8 mouse cellular contexts compared by ENCODE assay signal in the genomic region with DNA sequence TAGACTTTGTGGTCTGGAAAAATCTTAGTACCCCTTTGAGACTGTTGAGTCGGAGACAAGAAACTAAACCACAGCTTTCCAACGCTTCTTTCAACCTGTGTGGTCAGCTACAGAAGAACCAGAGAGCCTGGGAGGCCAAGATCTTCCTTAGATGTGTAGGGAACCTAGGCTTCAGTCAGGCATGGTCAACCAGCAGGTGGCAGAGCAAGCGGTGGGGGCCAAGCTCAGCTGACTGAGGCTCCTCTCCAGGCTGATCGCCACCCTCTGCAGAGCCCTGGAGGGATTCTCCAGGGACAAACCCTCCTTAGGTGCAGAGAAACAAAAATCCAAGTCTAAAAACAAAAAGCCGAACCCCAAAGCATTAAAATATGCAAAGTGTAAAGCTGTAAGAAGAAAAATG. TPM values are rescaled to one million over a fixed set of nuclear protein-coding genes. Genes with fewer than 3 reads are reported as not detected.
DNase-seq lines count a peak whose midpoint lies in the region; ATAC-seq and TF ChIP-seq lines count a peak whose summit lies in the region.

No protein-coding gene starts in this region.

- H3K4me3 ChIP-seq in heart, adult 2 months: no peak overlapping the region
- H3K4me3 ChIP-seq in heart, embryonic 12.5 days: no peak overlapping the region
- H3K4me3 ChIP-seq in C2C12 (ENCODE audit: insufficient read depth, poor library complexity, severe bottlenecking): no peak overlapping the region
- H3K4me3 ChIP-seq in hindbrain, embryonic 12.5 days: no peak overlapping the region

- H3K27me3 ChIP-seq in heart, adult 2 months (ENCODE audit: control insufficient read depth, insufficient read depth, low read length): no peaks in the 10 kb centered on the region
- H3K27me3 ChIP-seq in heart, embryonic 12.5 days (replicated peaks): no peaks in the 10 kb centered on the region
- no peaks in the 10 kb centered on the region for H3K27me3 ChIP-seq in C2C12 (ENCODE audit: control insufficient read depth, insufficient read depth, insufficient read length)
- no peaks in the 10 kb centered on the region for H3K27me3 ChIP-seq in hindbrain, embryonic 12.5 days

- no peak overlapping the region for H3K4me2 ChIP-seq in heart, embryonic 12.5 days
- H3K4me2 ChIP-seq in hindbrain, embryonic 12.5 days (replicated peaks): no peak overlapping the region

- DNase-seq in heart, adult 2 months: peak; percentile 65 to 73
- peak; percentile 82 to 86 for DNase-seq in adrenal gland, postnatal 36 days
- peak; percentile 68 to 86 for DNase-seq in kidney, postnatal 36 days
- DNase-seq in spleen, postnatal 36 days (ENCODE audit: low spot score in 2 of 2): peak; percentile 57 to 60
- DNase-seq in ovary, postnatal 10 days (ENCODE audit: low spot score): no peak

- H3K4me1 ChIP-seq in heart, adult 2 months (ENCODE audit: control insufficient read depth, insufficient read depth, low read length): peaks cover 1% of the 10 kb centered on the region
- peaks cover 7% of the 10 kb centered on the region for H3K4me1 ChIP-seq in heart, embryonic 12.5 days (replicated peaks)
- no peaks in the 10 kb centered on the region for H3K4me1 ChIP-seq in hindbrain, embryonic 12.5 days

- TF ChIP-seq CTCF in heart, adult 2 months (IDR thresholded peaks at IDR 0.05): peak; percentile 84
- TF ChIP-seq CTCF in C2C12 (IDR thresholded peaks at IDR 0.05; ENCODE audit: control insufficient read depth, insufficient read depth, insufficient read length): peak; percentile 84

- TF ChIP-seq POLR2A in heart, adult 2 months (IDR thresholded peaks at IDR 0.05; ENCODE audit: insufficient read depth, low read depth, low read length): no peak

- no peaks in the 10 kb centered on the region for H3K79me2 ChIP-seq in heart, adult 2 months (replicated peaks; ENCODE audit: control insufficient read depth, insufficient read depth, low read length)
- no peaks in the 10 kb centered on the region for H3K79me2 ChIP-seq in C2C12 (ENCODE audit: control insufficient read depth, insufficient read depth)

- no peaks in the 10 kb centered on the region for H3K79me3 ChIP-seq in C2C12 (ENCODE audit: low read depth)

- no peak overlapping the region for H3K9ac ChIP-seq in heart, adult 2 months (ENCODE audit: low read depth, low read length)
- no peak overlapping the region for H3K9ac ChIP-seq in heart, embryonic 12.5 days
- H3K9ac ChIP-seq in hindbrain, embryonic 12.5 days: no peak overlapping the region

- ATAC-seq in heart, embryonic 12.5 days (ENCODE audit: insufficient number of reproducible peaks, low FRiP score): no peak
- no peak for ATAC-seq in hindbrain, embryonic 12.5 days (ENCODE audit: low FRiP score)

- H3K9me3 ChIP-seq in heart, embryonic 12.5 days (replicated peaks): no peaks in the 10 kb centered on the region
- H3K9me3 ChIP-seq in hindbrain, embryonic 12.5 days (replicated peaks): no peaks in the 10 kb centered on the region

- TF ChIP-seq EP300 in heart, adult 2 months (IDR thresholded peaks at IDR 0.05; ENCODE audit: insufficient read depth, low read depth, low read length): peak; percentile 48; the same call in 1 of the 2 replicates

- intact Hi-C loops in heart, adult 2 months (cut with DNase I): loop anchor here (1.0 kb wide), 1 partner anchor 41 kb away; no protein-coding TSS in a partner anchor

- H3K36me3 ChIP-seq in heart, adult 2 months (ENCODE audit: control insufficient read depth, insufficient read depth, low read length): no peaks in the 10 kb centered on the region
- H3K36me3 ChIP-seq in heart, embryonic 12.5 days: peaks cover 18% of the 10 kb centered on the region
- H3K36me3 ChIP-seq in C2C12 (ENCODE audit: control insufficient read depth, insufficient read depth): no peaks in the 10 kb centered on the region
- no peaks in the 10 kb centered on the region for H3K36me3 ChIP-seq in hindbrain, embryonic 12.5 days

- 51% methylated on average over 5 of the region's 5 CpGs for WGBS in heart, adult 2 months
- 38% methylated on average over 5 of the region's 5 CpGs for WGBS in heart, embryonic 12.5 days
- WGBS in hindbrain, embryonic 12.5 days: 62% methylated on average over 5 of the region's 5 CpGs

- H3ac ChIP-seq in C2C12 (ENCODE audit: control insufficient read depth, insufficient read length, low read depth): no peak overlapping the region

- H3K27ac ChIP-seq in heart, adult 2 months: no peak overlapping the region
- H3K27ac ChIP-seq in heart, embryonic 12.5 days (ENCODE audit: poor library complexity, severe bottlenecking): no peak overlapping the region
- H3K27ac ChIP-seq in hindbrain, embryonic 12.5 days: no peak overlapping the region

TF ChIP-seq in C2C12, 6 proteins besides CTCF, POLR2A, EP300 and RAD21:
- TF ChIP-seq CEBPB (IDR thresholded peaks at IDR 0.05; ENCODE audit: low read depth) (no peak), USF1 (IDR thresholded peaks at IDR 0.05; ENCODE audit: low read depth) (no peak), FOSL1 (IDR thresholded peaks at IDR 0.05; ENCODE audit: insufficient read depth, low read length, poor library complexity, severe bottlenecking) (no peak), MAX (IDR thresholded peaks at IDR 0.05) (no peak), MYOG (IDR thresholded peaks at IDR 0.05; ENCODE audit: control insufficient read depth, extremely low read depth, insufficient read length) (no peak), MYOD1 (IDR thresholded peaks at IDR 0.05; ENCODE audit: control insufficient read depth, insufficient read length, low read depth) (no peak)
TF ChIP-seq in C2C12: peak in this region for 0.

RNA-seq across cellular contexts. Expression of a gene that starts 13.4 kb away (rescaled TPM):
- total RNA-seq in heart, adult 2 months (2021): 100 to 1,000 TPM; 205 to 213 TPM
- 136 and 193 TPM in 2 replicates for polyA plus RNA-seq in heart, adult 2 months (2012; rRNA removed)
- 335 and 339 TPM in 2 replicates for polyA plus RNA-seq in heart, embryonic 12.5 days (2016; fragmentation: Nextera tagmentation; extraction: Ambion mirVana)
- polyA plus RNA-seq in C2C12 (2012; fragmentation: generic; extraction: Trizol): 628 TPM
- 100 to 1,000 TPM; 114 to 115 TPM for total RNA-seq in adrenal gland, postnatal 36 days (2021)
- 121 and 140 TPM in 2 replicates for polyA plus RNA-seq in hindbrain, embryonic 12.5 days (2016; fragmentation: Nextera tagmentation; extraction: Ambion mirVana)

RNA-seq across cellular contexts. Expression of a gene that starts 31.3 kb away (rescaled TPM):
- 1 to 10 TPM; 6.5 to 9.7 TPM for total RNA-seq in heart, adult 2 months (2021)
- 9.2 and 24.8 TPM in 2 replicates for polyA plus RNA-seq in heart, adult 2 months (2012; rRNA removed)
- 17.5 and 19.0 TPM in 2 replicates for polyA plus RNA-seq in heart, embryonic 12.5 days (2016; fragmentation: Nextera tagmentation; extraction: Ambion mirVana)
- 0.04 TPM for polyA plus RNA-seq in C2C12 (2012; fragmentation: generic; extraction: Trizol)
- total RNA-seq in adrenal gland, postnatal 36 days (2021): 1 to 10 TPM; 7.3 to 10.0 TPM
- 0.49 and 0.60 TPM in 2 replicates for polyA plus RNA-seq in hindbrain, embryonic 12.5 days (2016; fragmentation: Nextera tagmentation; extraction: Ambion mirVana)

RNA-seq across cellular contexts. Expression of a gene that starts 51.3 kb away (rescaled TPM):
- 10 to 100 TPM; 10.3 to 10.8 TPM for total RNA-seq in heart, adult 2 months (2021)
- 18.6 and 19.8 TPM in 2 replicates for polyA plus RNA-seq in heart, adult 2 months (2012; rRNA removed)
- polyA plus RNA-seq in heart, embryonic 12.5 days (2016; fragmentation: Nextera tagmentation; extraction: Ambion mirVana): 49.4 and 49.9 TPM in 2 replicates
- polyA plus RNA-seq in C2C12 (2012; fragmentation: generic; extraction: Trizol): 2.9 TPM
- 100 to 1,000 TPM; 220 to 225 TPM for total RNA-seq in adrenal gland, postnatal 36 days (2021)
- polyA plus RNA-seq in hindbrain, embryonic 12.5 days (2016; fragmentation: Nextera tagmentation; extraction: Ambion mirVana): 15.4 and 15.5 TPM in 2 replicates
